Mouse (Mus musculus): ENCODE results near the gene Cat.
A peak's percentile ranks its signal among the peaks of the same experiment; 100 is the strongest.

The Cat gene

GRCm38 (mm10) chr2:103439071-103439622, 45.8 kb downstream of the Cat start:
- no peak for DNase-seq (ENCODE audit: low spot score in 2 of 2)

GRCm38 (mm10) chr2:103436534-103436933, 48.4 kb downstream of the Cat start:
- no peak for DNase-seq (ENCODE audit: low spot score in 2 of 2)

GRCm38 (mm10) chr2:103435110-103435509, 49.9 kb downstream of the Cat start:
- DNase-seq (ENCODE audit: low spot score in 2 of 2): peak in 1 of 2 experiments; percentile 13

- DNase-seq (ENCODE audit: low spot score in 2 of 2): no peak
Measured at GRCm38 (mm10) chr2:103432695-103433275, 52.2 kb downstream of the Cat start.

DNA sequence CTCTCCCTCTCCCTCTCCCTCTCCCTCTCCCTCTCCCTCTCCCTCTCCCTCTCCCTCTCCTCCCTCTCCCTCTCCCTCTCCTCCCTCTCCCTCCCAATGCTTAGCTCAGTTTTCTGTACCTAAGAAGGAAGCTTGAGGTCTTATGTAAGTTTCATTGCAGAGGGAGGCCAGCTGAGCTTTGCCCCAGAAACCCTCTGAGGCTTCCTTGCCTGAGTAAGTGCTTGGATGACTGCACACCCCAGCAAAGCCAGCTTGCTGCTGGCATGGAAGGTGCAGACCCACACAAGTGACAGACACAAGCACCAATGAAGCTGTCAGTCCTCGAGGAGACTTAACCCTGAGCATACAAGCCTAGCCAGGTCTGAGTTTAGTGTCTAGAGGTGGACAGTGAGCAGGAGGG, 54.2 kb downstream of the Cat start:
- DNase-seq (ENCODE audit: low spot score in 2 of 2): no peak

- no peak for DNase-seq (ENCODE audit: low spot score in 2 of 2)
Measured at GRCm38 (mm10) chr2:103428356-103428755, 56.6 kb downstream of the Cat start.

DNA sequence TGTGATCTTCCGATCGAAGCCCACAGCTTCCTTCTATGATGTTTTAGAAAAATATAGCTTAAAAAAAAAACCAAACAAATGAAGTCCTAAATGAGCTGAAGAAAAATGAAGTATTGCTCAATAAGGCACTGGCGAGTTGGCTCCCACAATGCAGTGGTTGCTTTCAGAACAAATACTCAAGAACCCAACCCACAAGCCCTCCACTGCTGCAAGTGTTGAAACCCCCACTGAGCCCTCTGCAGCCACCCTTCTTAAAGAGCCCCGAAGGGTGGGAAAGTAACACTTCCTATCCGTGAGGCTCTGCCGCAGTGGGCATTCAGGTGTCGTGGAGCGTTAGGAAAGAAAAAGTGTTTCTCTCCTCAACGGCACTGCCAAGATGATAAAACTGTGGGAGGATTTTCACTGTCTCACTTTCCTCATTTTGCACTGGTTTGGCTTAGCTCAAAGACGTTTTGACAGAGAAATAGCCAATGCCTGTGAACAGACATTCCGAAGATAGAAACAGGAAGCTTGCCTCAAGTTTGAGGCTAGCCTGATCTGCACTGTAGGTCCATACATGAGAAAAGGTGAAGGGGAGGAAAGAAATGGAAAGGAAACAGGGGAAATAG, 59.4 kb downstream of the Cat start:
- DNase-seq (ENCODE audit: low spot score in 2 of 2): no peak

DNA sequence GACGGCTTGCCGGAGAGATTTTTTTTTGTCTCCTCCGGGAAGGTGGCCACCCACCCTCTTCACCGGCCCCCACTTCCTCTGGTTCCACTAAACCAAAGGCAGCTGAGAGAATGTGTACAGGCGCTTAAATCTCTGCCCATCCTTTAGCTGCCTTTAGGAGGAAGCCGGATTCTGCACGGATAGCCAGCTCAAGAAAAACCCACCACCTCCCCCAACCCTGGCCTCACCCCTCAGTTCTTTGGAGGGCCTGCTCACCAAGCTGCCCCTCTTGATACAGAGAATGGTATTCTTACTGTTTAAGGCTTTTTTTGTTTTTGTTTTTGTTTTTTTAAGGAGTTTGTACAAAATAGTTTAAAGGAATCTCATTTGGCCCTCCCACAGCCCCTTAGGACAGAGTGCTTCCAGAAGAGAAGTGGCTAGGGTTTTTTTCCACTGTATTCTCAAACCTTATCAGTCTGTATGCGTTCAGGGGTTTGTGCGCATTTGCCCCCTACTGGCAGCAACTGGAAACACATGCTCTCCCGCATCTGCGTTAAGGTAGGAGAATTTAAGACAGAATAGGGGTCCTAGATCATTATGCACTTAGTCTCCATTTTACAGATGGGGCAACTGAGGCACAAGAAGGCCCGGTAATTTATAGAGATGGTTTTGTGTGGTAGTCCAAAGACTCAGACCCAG, 60.5 kb downstream of the Cat start:
- DNase-seq (ENCODE audit: low spot score in 2 of 2): peak in 1 of 2 experiments; percentile 78

GRCm38 (mm10) chr2:103423884-103424283, 61.1 kb downstream of the Cat start:
- no peak for DNase-seq (ENCODE audit: low spot score in 2 of 2)

GRCm38 (mm10) chr2:103420650-103421507, 64.1 kb downstream of the Cat start:
- no peak for DNase-seq (ENCODE audit: low spot score in 2 of 2)

DNA sequence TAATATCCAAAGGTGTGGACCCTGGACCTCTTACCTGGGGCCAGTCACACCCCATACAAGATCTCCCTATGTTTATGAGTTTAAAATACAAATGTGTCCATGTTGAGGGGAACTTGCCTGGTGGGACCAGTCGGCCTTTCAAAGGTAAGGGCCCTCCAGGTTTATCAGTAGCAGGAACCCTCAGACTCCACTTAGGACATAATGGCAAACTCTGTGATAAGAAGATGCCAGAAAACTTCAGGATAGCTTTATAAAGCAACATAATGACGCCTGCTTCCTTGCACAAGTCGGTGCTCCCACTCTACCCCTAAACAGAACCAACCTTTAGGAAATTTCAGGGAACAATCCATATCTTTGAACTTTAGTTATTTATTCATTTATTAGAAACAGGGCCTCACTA, 69.2 kb downstream of the Cat start:
- DNase-seq (ENCODE audit: low spot score in 2 of 2): no peak

DNA sequence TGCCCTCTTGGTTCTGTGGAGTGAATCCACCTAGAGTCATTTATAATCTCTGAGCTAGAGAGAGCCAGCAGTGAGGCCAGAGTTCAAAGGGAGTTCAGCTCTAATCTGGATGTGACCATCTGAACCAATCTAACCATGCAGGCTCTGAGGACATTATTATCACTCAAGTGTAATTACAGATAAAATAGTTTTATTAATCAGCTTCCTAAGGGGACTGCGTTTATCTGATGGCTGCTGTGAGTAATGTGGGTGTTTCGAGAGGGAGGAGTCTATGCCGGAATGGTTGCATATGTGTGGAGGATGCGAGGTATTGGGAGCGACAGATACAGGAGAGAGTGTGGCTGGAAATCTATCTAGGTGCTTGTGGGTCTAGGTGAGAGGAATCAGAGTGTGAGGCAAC, 71.6 kb downstream of the Cat start:
- DNase-seq (ENCODE audit: low spot score in 2 of 2): no peak

- DNase-seq (ENCODE audit: low spot score in 2 of 2): no peak
Measured at GRCm38 (mm10) chr2:103411816-103412215, 73.1 kb downstream of the Cat start.

DNA sequence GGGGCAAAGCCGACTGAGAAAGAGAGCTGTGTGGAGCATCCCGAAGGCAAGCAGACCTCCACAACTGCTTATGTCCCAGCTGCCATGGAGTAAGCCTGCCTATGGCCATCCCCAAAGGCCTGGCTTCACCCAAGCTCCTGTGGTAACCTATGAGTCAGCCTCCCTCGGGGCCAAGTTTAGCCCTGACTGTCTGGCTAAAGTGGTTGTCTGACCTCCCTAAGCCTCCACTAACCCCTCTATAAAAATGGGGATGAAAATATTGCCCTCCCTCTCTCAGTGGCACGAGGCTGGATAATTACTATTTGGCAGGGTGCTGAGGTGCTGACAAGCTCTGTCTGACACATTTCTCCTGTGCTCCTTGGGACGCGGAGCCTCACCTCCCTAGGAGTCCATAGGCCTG, 73.6 kb downstream of the Cat start, which contains the start of gene Elf5:
Gene Elf5, plus strand, starts transcription at position 341 of the 400 bp plus-strand sequence.
- no peak for DNase-seq (ENCODE audit: low spot score in 2 of 2)

DNA sequence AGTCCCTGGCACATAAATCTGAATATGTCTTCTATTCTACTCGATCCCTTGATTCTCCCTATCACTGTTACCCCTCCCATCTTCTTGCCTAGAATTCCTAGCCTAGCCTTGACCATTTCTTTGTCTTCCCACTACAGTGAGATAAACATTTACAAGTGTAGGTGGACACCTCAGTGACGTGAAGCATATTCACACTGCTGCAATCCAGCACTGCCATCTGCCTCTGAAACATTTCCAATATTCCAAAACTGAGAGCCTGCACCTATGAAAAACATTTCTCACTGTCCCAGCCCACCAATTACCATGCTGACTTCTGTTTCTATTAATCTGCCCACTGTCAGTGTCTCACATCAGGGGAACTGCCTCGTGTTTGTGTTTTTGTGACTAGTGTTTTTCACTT, 78.7 kb downstream of the Cat start:
- DNase-seq (ENCODE audit: low spot score in 2 of 2): no peak
